Mouse (Mus musculus) CH12.LX (cell line): Measurements from ENCODE around the gene Galnt16.

Source experiments
- HCFC1 ChIP-seq: IDR thresholded peaks from 2 replicates; pipeline ENCODE4 v1.6.1; 2012; ENCODE audit warnings: low read depth, mild to moderate bottlenecking, inconsistent platforms, low read length, improper control_type of control experiment
- MAX ChIP-seq: IDR thresholded peaks from 2 replicates; pipeline ENCODE4 v1.6.1; 2011; ENCODE audit warnings: low read length, improper control_type of control experiment
- SIN3A ChIP-seq: IDR thresholded peaks from 2 replicates; pipeline ENCODE4 v1.6.1; 2012; ENCODE audit warnings: low read length, improper control_type of control experiment, inconsistent platforms

DNA sequence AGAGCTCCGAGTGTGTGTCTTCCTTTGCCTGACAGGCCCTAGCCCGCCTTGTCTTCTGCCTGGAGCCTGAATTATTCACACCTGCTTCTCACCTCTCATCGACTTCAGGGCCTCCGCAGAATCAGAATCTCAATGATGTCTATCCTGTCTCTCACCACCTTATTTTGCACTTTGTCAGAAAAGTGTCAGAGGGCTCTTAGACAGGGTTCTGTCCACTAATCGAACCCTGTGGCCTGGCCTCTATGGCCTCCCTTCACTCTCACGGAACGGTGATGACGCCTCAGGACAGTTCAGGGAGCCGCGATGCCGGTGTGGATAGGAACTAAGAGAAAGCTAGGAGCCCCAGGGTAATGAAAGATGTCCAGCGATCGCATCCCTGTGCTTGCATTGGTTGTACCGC is at the start of gene Galnt16:
- TF ChIP-seq HCFC1 (no peak), MAX (no peak), SIN3A (no peak)
